Mouse (Mus musculus) CD8-positive naive resting alpha-beta T cell, adult 2 months (primary cell): ENCODE results near the gene Cnih4.

Source experiments
- DNase-seq, 2 experiments: peaks; one replicate each; pipeline ENCODE4 v3.0.0; 2022; ENCODE audit warnings: low read depth in 2 of 2, low spot score in 2 of 2

Cnih4 gene

GRCm38 (mm10) chr1:181143950-181144836, at the start of gene Cnih4, which contains the start of gene Nvl:
Cnih4 (plus strand) TSS chr1:181144693.
Nvl (minus strand) TSS chr1:181144204.
- peak; percentile 88 to 89 for DNase-seq

DNA sequence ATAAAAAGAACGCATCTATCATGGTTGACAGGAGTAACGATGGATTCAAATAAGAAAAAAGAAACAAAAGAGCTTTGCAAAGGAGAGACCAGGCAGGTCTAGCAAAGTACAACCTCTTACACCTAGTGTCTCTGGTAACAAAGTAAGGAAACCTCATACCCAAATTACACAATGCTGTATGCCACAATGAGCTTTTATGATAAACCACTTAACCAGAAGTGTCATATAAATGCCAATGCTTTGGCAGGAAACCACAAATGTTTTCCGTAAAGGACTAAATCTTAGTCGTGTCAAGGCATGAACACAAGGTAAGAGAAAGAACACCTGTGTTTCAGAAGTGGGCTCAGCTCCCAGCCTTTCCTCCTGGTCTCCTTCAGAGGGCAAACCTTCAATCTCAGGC, 27.4 kb upstream of the Cnih4 start:
- DNase-seq = no peak

- no peak for DNase-seq
Measured at GRCm38 (mm10) chr1:181124145-181124544, 20.3 kb upstream of the Cnih4 start.

GRCm38 (mm10) chr1:181125916-181126315, 18.6 kb upstream of the Cnih4 start:
- DNase-seq = no peak

GRCm38 (mm10) chr1:181126766-181127165, 17.7 kb upstream of the Cnih4 start:
- DNase-seq = no peak

DNA sequence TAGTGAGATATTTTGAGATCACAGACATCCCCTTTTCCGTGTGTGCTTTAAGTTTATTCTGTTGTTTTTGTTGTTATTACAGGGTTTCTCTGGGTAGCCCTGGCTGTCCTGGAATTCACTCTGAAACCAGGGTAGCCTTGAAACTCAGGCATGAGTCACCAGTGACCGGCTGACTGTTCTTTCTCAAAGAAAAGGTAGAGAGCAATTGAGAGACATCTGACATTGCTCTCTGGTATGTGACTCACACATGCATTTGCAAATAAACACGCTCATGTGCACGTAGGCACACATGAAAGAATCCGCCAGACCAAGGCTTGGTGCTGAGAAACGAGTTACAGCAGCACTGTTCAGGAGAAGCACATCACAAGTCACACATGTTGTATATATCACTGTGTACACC, 12.6 kb upstream of the Cnih4 start:
- no peak for DNase-seq

- no peak for DNase-seq
Measured at GRCm38 (mm10) chr1:181138730-181139129, 5.8 kb upstream of the Cnih4 start.

GRCm38 (mm10) chr1:181143609-181143949, 914 bp upstream of the Cnih4 start:
- no peak for DNase-seq

- no peak for DNase-seq
Measured at GRCm38 (mm10) chr1:181144966-181145365, 473 bp downstream of the Cnih4 start.

- DNase-seq = no peak
Measured at GRCm38 (mm10) chr1:181146187-181146586, 1.7 kb downstream of the Cnih4 start.

GRCm38 (mm10) chr1:181148540-181148939, 4.0 kb downstream of the Cnih4 start:
- no peak for DNase-seq

GRCm38 (mm10) chr1:181149373-181150017, 5.0 kb downstream of the Cnih4 start:
- DNase-seq = no peak

- DNase-seq = no peak
Measured at GRCm38 (mm10) chr1:181150431-181150826, 5.9 kb downstream of the Cnih4 start.

DNA sequence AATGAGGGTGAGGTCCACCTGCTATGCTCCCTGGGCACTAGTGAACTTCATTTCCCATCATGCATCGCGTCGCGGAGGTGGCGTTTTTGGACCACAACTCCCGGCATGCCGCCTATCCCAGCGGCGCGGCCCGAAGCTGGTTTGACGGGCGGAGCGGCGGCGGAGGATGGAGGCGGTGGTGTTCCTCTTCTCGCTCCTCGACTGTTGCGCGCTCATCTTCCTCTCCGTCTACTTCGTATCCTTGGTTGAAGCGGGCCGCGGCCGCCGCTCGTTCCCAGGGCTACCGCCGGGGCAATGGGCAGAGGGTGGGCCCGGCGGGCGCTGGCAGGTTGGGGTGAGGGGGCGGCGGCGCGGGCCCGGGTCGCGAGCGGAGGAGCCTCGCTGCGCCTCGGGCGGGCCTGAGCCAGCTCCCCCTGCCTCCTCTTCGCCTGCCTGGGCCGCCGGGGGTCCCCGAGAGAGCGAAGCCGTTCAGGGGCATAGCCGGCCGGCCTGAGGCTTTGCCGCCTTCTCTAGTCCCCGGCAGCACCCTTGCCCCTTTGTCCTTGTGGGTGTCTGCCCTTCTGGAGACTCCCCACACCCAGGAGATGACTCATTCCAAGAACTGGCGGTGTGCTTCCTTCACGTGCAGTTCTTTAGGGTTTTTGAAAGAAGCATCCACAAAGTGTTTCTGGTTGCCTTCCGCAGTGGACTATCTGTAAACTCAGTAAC, 6.5 kb downstream of the Cnih4 start:
- peak; percentile 77 to 84 for DNase-seq

- no peak for DNase-seq
Measured at GRCm38 (mm10) chr1:181151541-181151940, 7.0 kb downstream of the Cnih4 start.

DNA sequence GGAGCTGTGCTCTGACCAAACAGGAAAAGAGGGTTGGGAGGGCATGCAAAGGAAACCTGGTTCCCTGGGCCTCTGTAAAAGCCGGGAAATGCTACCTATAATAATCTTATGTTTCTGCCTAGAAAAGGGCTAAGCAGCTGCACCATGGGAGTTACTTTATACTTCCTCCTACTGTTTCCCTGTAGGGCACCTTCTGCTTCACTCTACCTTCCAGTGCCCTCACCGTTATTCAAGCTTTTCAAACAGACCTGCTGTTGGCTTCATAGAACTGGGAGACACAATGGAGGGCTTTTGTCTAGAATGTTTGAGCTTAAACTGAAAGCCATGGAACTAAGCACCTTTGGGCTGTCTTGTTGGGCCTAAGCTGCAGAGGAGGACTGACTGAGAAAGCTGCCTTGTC, 23.3 kb downstream of the Cnih4 start:
- DNase-seq = no peak

DNA sequence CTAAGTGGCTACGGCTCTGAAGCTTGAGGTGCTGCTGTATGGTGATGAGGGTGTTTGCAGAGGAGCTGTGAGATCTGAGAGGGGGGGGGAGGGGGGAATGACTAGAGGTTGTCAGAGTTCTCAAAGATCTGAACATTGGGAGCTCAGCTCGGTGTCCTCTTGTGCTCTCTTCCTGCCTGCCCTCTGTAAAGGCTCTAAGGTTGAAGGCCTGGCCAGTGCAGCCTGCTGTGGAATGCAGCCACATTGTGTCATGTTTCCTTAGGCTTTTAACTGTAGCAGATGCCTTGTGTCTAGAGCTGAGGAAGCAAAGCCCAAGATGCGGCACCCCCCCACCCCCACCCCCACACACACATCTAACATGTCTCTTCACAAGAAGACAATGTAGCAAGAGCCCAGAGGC, 23.9 kb downstream of the Cnih4 start:
- DNase-seq = no peak

GRCm38 (mm10) chr1:181170210-181170609, 25.7 kb downstream of the Cnih4 start:
- DNase-seq = no peak

DNA sequence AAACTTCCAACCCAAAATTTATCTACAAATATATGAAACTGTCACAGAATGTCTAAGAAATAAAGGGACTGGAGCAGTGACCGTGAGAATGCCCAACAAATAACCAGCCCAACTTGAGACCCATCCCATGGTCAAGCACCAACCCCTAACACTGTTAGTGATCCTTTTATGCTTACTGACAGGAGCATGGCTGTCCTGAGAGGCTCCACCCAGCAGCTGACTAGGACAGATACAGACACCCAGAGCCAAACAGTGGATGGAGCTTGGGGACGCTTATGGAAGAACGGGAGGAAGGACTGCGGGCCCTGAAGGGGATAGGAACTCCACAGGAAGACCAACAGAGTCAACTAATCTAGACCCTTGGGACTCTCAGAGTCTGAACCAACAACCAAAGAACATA, 44.4 kb downstream of the Cnih4 start:
- no peak for DNase-seq

- DNase-seq = no peak
Measured at GRCm38 (mm10) chr1:181199446-181199845, 55.0 kb downstream of the Cnih4 start.

DNA sequence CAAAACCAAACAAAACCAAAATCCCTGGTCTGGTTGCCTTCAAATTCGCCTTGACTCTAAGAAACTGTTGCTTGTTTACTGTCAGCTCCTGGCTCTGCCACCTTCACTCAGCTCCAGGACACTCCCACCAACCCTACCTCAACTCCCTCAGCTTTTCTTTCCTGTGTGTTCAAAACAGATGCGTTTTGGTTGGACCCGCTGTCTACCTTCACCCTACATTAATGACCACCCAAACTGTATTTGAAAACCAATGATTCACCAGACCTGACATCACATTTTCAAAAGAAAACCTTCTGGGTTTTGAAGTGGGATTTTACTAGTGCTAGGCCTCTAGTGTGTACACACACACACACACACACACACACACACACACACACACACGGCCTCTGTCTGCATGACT, 65.7 kb downstream of the Cnih4 start:
- DNase-seq = peak in 1 of 2 experiments; percentile 35
